Mouse (Mus musculus) T-helper 17 cell (primary cell): ENCODE results near the gene Tgfbr3.

Source experiments
- in situ Hi-C, 2 experiments: fragments of 300-600 bp; cut with MboI, MseI; formaldehyde crosslinking; loops; 1 replicate in 1 of 2; 2 replicates in 1 of 2; pipeline ENCODE4 v1.15.1; 2025; ENCODE audit warnings: high pct_unique_total_duplicates in 2 of 2

The Tgfbr3 gene

DNA sequence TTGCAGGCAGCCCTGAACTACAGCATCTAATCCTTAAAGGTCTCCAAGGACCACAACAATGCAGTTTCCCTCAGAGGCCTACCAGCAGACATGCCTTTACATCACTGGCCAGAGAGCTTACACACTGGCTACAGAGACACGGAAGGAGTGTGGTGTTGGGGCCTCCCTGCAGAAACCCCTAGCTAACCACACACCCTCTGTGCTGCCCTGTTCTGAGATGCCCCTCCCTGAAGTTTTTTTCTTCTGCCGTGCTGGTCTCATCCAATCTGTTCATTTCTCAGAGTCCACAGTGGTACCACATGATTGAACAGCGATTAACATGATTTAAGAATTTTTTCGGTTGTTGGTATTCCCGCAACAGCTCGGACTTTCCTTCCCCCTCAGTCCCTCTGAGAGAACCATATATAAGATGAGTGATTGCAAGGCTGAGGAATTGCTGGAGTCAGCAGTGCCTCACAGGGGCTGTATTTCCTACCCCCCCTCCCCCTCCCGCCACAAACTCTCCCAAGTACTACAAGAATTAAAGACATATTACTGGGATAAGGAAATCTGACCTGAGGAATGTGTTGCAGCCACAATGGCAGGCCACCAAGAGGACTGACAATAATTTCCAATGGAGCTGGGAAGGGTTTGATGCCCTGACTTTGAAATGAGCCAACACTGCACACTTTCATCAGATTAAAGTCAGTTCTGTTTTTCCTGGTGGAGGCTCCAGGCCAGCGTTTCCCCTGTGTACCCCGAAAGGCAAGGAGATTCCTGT, 75.9 kb downstream of the Tgfbr3 start:
- in situ Hi-C loops: no loop called here

GRCm38 (mm10) chr5:107211830-107212370, 77.5 kb downstream of the Tgfbr3 start:
- in situ Hi-C loops: no loop called here

- in situ Hi-C loops: no loop called here
These were observed 79.4 kb downstream of the Tgfbr3 start for GRCm38 (mm10) chr5:107210040-107210439.

- in situ Hi-C loops: no loop called here
These were observed 81.5 kb downstream of the Tgfbr3 start for GRCm38 (mm10) chr5:107207911-107208310.

DNA sequence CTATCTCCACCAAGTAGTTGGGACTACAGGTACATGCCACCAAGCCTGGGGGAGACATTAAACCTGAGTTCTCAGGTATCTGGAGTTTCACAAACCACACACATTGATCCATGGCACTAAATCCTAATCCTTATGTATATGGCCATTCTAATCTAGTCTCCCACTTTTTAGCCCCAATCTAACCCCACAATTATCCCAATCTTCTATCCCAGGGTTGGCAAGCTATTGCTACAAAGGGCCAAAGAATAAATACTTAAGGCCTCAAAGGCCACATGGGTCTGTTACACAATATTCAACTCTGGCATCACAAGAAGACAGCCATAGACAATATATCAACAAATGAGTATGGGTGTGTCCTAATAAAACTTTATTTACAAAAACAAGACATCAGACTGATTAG, 85.1 kb downstream of the Tgfbr3 start:
- in situ Hi-C loops: no loop called here

DNA sequence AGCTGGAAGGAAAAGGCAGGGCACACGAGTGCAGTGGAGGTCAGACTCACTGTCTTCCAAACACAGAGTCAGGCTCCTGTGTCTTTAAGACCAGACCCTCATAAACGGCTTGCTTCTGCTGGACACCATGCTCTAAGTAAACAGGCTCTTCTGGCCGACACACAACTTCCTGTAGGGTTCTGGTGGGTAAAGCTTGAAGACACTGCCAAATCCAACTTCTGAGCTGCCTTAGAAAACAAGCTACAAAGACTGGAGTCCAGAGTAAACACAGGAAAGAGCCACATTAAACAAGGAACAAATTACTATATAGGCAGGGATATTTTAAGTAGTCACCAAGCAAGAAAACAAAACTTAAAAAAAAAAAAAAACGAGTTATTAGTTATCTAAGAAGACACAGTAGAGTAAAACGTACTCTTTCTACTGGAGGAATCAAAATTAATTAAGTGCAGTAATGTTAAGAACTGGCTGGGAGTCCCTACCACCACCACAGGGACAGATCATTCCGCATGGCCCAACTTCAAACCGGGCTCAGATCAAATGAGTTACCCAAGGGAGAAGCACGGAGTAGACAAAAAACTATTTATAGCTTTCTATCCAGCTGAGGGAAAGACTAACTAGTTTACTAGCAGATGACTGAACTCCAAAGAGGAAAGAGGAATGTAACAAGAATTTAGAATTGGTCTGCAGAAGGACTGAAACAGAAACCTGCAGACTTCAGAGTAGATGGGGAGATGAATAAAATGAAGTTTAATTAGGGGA, 86.4 kb downstream of the Tgfbr3 start:
- in situ Hi-C loops: no loop called here

DNA sequence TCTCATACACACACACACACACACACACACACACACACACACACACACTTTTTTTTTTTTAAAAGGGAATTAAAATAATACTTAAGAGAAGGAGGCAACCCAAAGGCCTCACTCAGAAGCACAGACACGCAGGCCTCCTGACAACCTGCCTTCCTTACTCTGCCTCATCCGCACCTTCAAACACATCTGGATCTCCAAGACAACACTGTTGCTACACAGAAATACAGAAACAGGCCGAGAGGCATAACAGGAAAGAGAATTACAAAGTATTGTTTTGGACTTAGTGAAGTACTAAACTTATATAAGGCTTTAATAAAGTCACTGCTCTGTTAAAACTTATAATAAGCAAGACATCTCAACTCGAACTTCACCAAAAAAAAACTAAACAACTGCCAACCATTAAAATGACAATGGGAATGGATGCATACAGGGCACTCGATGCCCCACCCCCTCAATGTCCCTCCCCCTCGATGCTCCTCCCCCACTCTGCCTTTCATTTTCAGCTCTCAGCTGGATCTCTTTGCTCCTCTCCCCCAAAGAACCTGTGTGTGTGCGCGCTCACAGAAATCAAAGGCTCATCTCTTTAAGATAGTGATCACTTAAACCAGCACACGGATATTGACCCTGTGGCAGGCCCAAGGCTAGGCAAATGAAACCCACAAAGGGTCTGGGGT, 87.8 kb downstream of the Tgfbr3 start:
- in situ Hi-C loops: no loop called here

DNA sequence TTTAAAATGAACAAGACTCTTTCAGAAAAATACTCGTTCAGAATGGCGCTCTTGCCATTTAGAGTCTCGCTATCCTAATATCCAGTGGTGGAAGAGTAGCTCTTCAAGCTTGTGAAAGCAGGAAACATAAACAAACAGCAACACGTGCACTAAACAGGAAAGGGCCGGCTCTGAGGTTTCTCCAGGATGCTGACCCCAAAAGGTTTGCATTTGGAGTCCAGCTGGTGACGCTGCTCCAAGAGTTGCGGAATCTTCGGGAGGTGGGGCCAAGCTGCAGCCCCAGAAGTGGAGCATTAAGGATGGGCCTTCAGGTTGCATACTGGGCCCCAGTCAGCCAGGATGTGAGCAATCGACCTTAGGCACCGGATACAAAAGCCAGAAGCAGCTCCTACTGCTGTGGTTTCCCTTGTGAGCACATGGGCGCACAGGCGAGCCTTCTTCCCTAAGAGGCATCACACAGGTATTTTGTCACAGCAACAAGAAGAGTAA, 88.5 kb downstream of the Tgfbr3 start:
- in situ Hi-C loops: no loop called here

GRCm38 (mm10) chr5:107200221-107200635, 89.2 kb downstream of the Tgfbr3 start:
- in situ Hi-C loops: no loop called here

GRCm38 (mm10) chr5:107195751-107196395, 93.6 kb downstream of the Tgfbr3 start:
- in situ Hi-C loops: no loop called here

DNA sequence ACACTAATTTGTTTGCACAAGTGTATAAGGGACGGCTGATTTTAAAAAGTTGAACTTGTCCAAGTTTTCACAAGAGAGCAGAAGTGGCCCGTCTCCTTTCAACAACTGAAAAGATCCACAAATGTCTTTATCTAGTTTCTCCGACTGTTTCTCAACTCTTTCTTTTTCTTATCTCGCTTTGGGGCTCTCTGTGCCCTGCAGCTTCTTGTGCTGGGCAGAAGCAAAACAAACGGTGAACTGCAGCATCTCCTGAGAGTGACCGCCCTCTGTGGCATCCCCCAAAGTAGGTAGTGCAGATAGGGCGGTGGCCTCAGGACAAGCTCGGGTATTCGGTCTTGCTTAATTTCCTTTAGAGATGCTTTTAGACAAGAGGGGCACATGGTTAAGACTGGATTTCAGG, 96.3 kb downstream of the Tgfbr3 start:
- in situ Hi-C loops: no loop called here

DNA sequence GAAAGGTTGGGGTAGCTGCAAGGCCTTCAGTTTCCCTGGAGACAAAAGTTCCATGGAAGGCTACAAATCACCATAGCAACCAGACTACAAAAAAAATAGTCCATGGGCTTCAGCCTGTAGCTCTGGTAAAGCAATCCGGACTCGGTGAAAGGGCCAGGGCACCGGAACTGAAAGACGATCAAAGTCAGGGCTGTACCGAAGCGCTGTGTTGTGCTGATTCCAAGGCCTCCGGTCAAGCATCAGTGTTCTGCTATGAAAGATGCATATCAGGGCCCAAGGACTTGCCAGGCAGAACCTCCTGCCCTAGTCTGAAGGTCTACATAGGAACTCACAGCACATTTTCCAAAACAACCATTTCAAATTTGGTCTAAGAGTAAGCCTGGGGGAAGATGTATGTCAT, 97.1 kb downstream of the Tgfbr3 start:
- in situ Hi-C loops: no loop called here

DNA sequence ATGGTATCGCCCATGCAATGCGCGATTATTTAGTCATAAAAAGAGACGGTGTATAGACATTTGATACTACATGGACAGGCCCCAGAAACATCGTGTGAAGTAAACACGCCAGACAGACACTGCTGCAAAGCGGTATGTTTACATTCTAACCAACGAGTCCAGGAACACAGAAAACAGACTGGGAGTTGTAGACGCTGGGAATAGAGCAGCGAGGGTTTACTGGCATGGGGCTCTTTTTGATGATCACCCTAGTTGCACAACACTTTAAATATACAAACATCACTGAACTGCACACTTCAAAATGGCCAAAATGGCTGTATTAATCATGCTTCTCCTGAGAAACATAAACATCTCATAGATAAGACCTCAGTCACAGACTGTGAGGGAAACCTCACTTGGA, 100.9 kb downstream of the Tgfbr3 start:
- in situ Hi-C loops: no loop called here

DNA sequence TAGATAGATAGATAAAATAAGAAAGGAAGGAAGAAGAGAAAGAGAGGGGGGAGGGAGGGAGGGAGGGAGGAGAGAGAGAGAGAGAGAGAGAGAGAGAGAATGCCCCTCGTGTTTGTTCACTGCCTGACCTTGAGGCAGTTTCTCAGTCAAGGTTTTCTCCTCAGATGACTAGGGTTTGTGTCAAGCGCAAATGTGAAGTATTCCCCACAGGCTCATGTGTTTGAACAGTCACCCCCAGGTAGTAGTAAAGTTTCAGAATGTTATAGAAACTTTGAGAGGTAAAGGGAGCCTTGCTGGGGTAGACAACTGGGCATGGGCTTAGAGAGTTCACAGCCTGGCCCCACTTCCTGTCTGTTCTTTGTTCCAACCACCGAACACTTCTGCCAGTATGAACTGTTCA, 103.2 kb downstream of the Tgfbr3 start:
- in situ Hi-C loops: no loop called here

- in situ Hi-C loops: no loop called here
These were observed 105.1 kb downstream of the Tgfbr3 start for GRCm38 (mm10) chr5:107184158-107184883.

- in situ Hi-C loops: no loop called here
These were observed 105.9 kb downstream of the Tgfbr3 start for GRCm38 (mm10) chr5:107183537-107183936.

DNA sequence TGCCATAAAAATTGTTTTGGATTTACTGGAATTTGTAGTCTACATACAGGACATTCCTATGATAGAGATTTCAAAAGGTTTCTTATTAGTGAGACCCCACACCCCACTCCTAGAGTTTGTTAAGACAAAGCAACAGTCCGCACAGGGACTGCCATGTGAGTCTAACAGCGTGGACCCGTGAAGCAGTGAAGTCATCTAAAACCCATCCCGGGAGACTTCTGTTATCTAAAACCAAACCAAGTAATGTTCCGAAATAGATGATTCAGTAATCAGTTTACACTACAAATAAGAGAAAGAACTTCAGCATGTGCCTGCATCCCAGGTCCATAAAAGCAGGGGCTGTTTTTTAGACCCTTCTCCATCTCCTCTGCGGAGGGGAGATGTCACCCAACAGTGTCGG, 106.7 kb downstream of the Tgfbr3 start:
- in situ Hi-C loops: no loop called here

DNA sequence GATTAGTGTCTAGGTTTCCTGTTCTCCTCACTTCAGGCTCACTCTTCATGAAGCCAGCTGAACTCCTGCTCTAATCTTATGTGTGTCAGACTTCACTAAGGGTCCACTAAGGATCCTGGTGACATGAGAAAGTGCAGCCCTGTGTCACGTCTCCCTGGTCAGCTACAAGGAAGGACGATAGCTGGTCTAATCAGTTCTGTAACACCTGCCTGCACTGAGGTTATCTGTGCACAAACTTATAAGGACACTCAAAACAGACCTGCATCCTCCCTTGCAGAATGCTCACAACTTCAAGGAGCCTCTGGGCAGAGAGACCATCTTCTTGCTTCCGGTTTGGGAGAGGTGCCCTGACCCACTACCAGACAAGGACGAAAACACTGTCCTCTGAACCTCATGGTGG, 107.6 kb downstream of the Tgfbr3 start:
- in situ Hi-C loops: no loop called here

DNA sequence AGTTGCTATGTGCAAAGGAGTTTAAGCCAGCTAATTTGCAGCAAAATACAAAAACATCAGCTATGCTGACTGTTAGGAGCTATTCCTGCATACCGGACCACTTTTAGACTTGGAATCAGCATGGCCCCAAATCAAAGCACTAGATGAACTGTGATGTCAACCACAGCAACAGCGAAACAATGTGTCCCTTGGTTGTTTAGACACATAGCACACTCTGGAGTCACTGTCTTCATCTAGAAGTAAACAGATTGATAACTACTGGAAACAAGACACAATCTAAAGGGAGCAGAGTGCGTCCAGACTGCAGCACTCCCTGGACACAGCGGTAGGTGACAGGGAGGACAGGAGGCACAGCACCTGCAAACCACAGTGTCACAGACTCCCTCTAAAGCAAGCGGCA, 110.2 kb downstream of the Tgfbr3 start:
- in situ Hi-C loops: no loop called here

DNA sequence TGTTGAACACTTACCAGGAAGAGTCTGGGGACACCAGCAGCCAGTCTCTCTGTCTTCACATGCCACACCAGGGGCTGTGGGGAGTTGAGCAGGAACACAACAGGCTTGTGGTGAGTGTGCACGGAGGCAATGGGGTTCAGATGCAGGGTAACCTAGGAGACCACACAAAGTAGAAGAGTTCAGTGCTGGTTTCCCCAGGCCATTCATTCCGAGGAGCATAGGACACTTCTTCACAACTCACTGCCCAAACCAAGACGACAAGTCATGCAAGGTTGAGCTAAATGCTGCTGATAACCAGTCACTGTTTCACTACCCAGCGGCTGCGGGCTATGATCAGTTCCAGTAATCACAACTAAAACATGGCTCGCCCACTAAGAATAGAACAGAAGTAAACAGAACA, 111.6 kb downstream of the Tgfbr3 start:
- in situ Hi-C loops: no loop called here

DNA sequence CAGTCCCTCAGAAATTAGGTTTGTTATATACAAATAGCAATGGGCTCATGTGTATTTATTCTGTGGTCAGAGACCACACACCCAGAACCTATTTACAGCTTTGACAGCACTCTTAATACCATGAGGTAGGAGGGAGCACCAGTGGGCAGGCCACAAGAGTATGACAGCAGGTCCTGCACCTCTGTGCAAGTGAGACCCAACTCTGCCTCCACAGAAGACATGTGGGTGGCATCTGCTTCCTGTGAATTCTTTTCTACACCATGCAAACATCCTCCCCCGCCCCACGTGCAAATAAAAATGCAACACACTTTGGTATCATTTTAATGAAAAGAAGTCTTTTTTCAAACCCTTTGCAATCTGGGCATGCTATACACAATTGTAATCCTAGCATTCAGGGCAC, 112.2 kb downstream of the Tgfbr3 start:
- in situ Hi-C loops: no loop called here
